Mouse (Mus musculus): ENCODE measurements at regions not wholly inside any gene's neighbourhood (a gene's known extent, or its start where the extent isn't known, plus 50 kb on each side); places are given as distances from the start of the nearest gene placed in this dataset.

DNA sequence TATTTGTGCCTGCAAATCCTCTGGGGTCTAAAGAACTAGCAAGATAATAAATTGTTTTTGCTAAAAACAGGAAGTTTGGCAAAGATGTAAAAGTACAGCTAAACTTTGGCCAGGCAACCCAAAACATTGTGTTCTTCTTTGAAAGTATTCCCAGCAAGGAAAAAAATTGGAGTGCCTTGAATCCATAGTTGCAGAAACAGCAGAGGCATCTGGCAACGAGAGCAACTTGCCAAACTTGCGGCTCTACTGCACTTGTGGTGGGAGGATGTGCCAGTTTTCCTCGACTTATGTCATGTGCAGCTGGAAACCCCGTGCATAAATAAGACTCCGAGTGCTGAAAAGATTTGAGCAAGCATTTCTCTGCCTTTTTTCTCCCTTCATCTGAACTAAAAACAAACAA lies 185.2 kb upstream of the Meis1 start:
- no peak overlapping the region for H3K4me2 ChIP-seq (ENCODE audit: low read depth, low read length)
- 45% methylated on average over 5 of the region's 5 CpGs for WGBS

DNA sequence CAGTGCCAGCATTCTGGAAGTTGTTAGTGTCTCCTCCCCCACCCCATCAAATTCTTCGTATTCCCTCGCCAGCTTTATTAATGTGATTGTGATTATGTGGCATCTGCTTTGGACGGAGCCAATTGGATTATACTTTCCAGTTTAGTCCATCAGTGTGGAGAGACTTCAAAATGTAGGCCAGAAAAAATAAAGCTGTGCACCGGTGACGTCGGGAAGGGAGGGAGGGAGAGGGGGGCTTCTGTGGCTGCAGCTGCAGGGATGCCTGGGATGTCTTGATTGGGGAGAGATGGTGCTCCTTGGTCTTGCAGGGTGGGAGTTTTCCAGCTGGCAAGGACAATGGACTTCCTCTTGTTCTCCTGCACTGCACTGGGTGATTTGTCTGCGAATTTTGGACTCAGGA lies 185.7 kb upstream of the Meis1 start:
- H3K9ac ChIP-seq (ENCODE audit: low read length), result no peak overlapping the region
- ATAC-seq (replicated peaks; ENCODE audit: extremely low read depth, insufficient read depth, low FRiP score), result no peak
- no peak overlapping the region for H3K4me2 ChIP-seq (ENCODE audit: low read depth, low read length)
- peaks cover 5% of the 10 kb centered on the region; the same call in 1 of the 2 replicates for H3K4me1 ChIP-seq (ENCODE audit: control insufficient read depth, insufficient read depth, low read length)
- 42% methylated on average over 7 of the region's 7 CpGs for WGBS
- H3K9me3 ChIP-seq (replicated peaks; ENCODE audit: control insufficient read depth, low read length), result no peaks in the 10 kb centered on the region
- no peaks in the 10 kb centered on the region for H3K27me3 ChIP-seq (ENCODE audit: control insufficient read depth, insufficient read depth, low read length)
- no peak overlapping the region for H3K4me3 ChIP-seq (ENCODE audit: low read length)
- no peaks in the 10 kb centered on the region for H3K36me3 ChIP-seq (ENCODE audit: control insufficient read depth, insufficient read depth)
- no peak overlapping the region for H3K27ac ChIP-seq (ENCODE audit: low read length)

More for the DNA sequence above, 185.2 kb upstream of the Meis1 start:
- peaks cover 5% of the 10 kb centered on the region; the same call in 1 of the 2 replicates for H3K4me1 ChIP-seq (ENCODE audit: control insufficient read depth, insufficient read depth, low read length)
- H3K9me3 ChIP-seq (replicated peaks; ENCODE audit: control insufficient read depth, low read length), result no peaks in the 10 kb centered on the region
- H3K36me3 ChIP-seq (ENCODE audit: control insufficient read depth, insufficient read depth), result no peaks in the 10 kb centered on the region
- no peak for ATAC-seq (replicated peaks; ENCODE audit: extremely low read depth, insufficient read depth, low FRiP score)
- H3K27me3 ChIP-seq (ENCODE audit: control insufficient read depth, insufficient read depth, low read length), result no peaks in the 10 kb centered on the region
- no peak overlapping the region for H3K4me3 ChIP-seq (ENCODE audit: low read length)
- H3K27ac ChIP-seq (ENCODE audit: low read length), result no peak overlapping the region
- no peak overlapping the region for H3K9ac ChIP-seq (ENCODE audit: low read length)

DNA sequence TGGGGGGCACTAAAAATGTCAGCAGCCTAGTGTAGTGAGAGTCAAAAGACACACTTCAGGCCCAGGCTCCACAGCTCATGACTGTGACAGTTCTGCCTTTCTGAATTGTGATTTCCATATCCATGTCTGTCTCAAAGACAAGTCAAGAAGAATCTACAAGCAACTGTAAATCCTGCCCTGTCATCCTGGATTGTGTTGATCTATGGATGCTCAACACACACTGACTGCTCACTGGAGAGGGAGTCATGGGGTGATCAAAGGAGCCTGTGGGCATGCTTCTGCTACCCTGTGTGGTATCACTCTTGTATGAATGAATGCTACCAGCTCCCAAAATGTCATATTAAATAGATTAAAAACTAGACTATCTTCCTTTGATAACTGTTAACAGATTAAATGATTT lies 186.4 kb upstream of the Meis1 start:
- H3K4me2 ChIP-seq (ENCODE audit: low read depth, low read length), result no peak overlapping the region
- H3K4me1 ChIP-seq (ENCODE audit: control insufficient read depth, insufficient read depth, low read length), result peaks cover 5% of the 10 kb centered on the region; the same call in 1 of the 2 replicates
- H3K9me3 ChIP-seq (replicated peaks; ENCODE audit: control insufficient read depth, low read length), result no peaks in the 10 kb centered on the region
- no peaks in the 10 kb centered on the region for H3K36me3 ChIP-seq (ENCODE audit: control insufficient read depth, insufficient read depth)
- H3K27me3 ChIP-seq (ENCODE audit: control insufficient read depth, insufficient read depth, low read length), result no peaks in the 10 kb centered on the region
- H3K4me3 ChIP-seq (ENCODE audit: low read length), result no peak overlapping the region
- H3K27ac ChIP-seq (ENCODE audit: low read length), result no peak overlapping the region
- no peak for ATAC-seq (replicated peaks; ENCODE audit: extremely low read depth, insufficient read depth, low FRiP score)
- no peak overlapping the region for H3K9ac ChIP-seq (ENCODE audit: low read length)

DNA sequence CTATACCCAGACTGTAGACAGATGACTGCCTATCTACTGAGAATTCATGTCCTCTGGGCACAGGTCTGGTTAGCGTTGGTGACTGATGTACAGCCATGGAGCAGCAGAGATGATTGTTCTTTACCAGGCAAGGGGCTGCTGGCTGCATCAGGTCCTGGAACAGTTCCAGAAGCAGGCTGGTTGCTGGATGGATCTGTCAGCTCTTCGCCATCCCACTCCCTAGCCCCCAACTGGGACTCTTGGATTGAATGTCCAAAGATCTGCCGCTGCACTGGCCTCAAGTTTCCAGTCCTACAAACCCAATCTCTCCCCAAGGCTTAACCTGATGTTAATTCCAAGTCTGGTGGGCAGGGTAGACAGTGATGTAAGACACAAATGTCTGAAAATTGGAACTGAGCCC lies 200.7 kb upstream of the Meis1 start:
- ATAC-seq (replicated peaks; ENCODE audit: extremely low read depth, insufficient read depth, low FRiP score), result no peak
- H3K9me3 ChIP-seq (replicated peaks; ENCODE audit: control insufficient read depth, low read length), result no peaks in the 10 kb centered on the region; the same call in 1 of the 2 replicates
- no peaks in the 10 kb centered on the region for H3K4me1 ChIP-seq (ENCODE audit: control insufficient read depth, insufficient read depth, low read length)
- H3K27ac ChIP-seq (ENCODE audit: low read length), result no peak overlapping the region
- no peak overlapping the region for H3K4me3 ChIP-seq (ENCODE audit: low read length)
- no peaks in the 10 kb centered on the region for H3K36me3 ChIP-seq (ENCODE audit: control insufficient read depth, insufficient read depth)
- H3K27me3 ChIP-seq (ENCODE audit: control insufficient read depth, insufficient read depth, low read length), result no peaks in the 10 kb centered on the region
- H3K9ac ChIP-seq (ENCODE audit: low read length), result no peak overlapping the region
- no peak overlapping the region for H3K4me2 ChIP-seq (ENCODE audit: low read depth, low read length)
- 64% methylated on average over 3 of the region's 3 CpGs for WGBS

DNA sequence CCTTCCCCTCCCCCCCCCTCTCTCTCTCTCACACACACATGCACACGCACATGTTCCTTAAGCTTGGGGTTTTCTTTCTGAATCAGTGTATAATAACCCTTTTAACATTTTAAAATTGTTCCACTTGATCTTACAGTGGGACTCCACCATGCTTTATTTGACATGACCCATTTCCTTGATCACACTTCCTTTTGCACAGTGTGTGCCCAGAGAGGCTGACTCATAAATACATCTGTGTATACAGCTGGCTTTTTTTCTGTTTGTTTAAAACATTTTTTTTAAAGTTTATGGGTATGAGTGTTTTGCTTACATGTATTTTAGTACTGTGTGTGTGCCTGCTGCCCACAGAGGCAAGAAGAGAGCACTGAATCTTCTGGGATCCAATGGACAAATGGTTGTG lies 202.7 kb upstream of the Meis1 start:
- Histone ChIP-seq H3K9me3 (replicated peaks; ENCODE audit: control insufficient read depth, low read length) (no peaks in the 10 kb centered on the region; the same call in 1 of the 2 replicates), H3K4me3 (ENCODE audit: low read length) (no peak overlapping the region), H3K27me3 (ENCODE audit: control insufficient read depth, insufficient read depth, low read length) (no peaks in the 10 kb centered on the region), H3K4me1 (ENCODE audit: control insufficient read depth, insufficient read depth, low read length) (no peaks in the 10 kb centered on the region), H3K4me2 (ENCODE audit: low read depth, low read length) (no peak overlapping the region), H3K27ac (ENCODE audit: low read length) (no peak overlapping the region), H3K36me3 (ENCODE audit: control insufficient read depth, insufficient read depth) (no peaks in the 10 kb centered on the region), H3K9ac (ENCODE audit: low read length) (no peak overlapping the region)
- ATAC-seq (replicated peaks; ENCODE audit: extremely low read depth, insufficient read depth, low FRiP score), result no peak
- WGBS, result 71% methylated on average over 1 of the region's 1 CpGs

DNA sequence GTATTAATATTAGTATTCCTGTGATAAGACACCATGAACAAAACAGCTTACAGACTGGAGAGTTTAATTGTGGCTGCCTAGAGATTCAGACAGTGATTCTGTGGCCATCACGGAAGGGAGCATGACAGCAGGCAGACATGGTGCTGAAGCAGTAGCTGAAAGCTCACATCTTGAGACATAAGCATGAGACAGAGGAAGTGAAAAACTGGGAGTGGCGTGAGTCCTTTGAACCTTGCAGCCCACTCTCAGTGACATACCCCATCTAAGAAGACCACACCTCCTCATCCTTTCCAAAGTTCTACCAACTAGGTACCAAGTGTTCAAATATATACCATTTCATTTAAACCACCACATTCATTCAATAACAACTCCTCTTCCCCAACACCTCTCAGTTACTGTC lies 208.0 kb upstream of the Meis1 start:
- no peak for ATAC-seq (replicated peaks; ENCODE audit: extremely low read depth, insufficient read depth, low FRiP score)
- Histone ChIP-seq H3K9ac (ENCODE audit: low read length) (no peak overlapping the region), H3K27me3 (ENCODE audit: control insufficient read depth, insufficient read depth, low read length) (no peaks in the 10 kb centered on the region), H3K4me1 (ENCODE audit: control insufficient read depth, insufficient read depth, low read length) (no peaks in the 10 kb centered on the region), H3K9me3 (replicated peaks; ENCODE audit: control insufficient read depth, low read length) (no peaks in the 10 kb centered on the region), H3K36me3 (ENCODE audit: control insufficient read depth, insufficient read depth) (no peaks in the 10 kb centered on the region), H3K4me2 (ENCODE audit: low read depth, low read length) (no peak overlapping the region), H3K27ac (ENCODE audit: low read length) (no peak overlapping the region), H3K4me3 (ENCODE audit: low read length) (no peak overlapping the region)
- WGBS, result 80% methylated on average over 2 of the region's 2 CpGs

DNA sequence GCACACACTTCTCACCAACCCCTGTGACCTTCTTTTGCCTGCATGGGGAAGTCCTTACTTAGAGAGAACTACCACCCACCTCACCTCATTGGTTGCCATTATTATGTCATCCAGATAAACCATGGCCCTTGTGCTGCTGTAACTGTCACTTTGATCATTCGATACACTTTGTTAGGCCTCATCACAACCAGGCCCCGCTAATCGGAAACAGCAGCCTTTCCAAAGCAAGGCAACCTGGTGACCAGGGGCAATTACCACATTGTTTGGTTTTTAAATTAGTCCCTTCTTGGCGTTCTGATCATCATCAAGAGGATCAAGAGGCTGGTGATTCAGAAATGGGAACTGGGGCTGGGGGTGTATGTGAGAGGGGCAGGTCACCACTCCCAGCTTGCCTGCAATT lies 208.9 kb upstream of the Meis1 start:
- Histone ChIP-seq H3K36me3 (ENCODE audit: control insufficient read depth, insufficient read depth) (no peaks in the 10 kb centered on the region), H3K4me3 (ENCODE audit: low read length) (no peak overlapping the region), H3K4me1 (ENCODE audit: control insufficient read depth, insufficient read depth, low read length) (no peaks in the 10 kb centered on the region), H3K4me2 (ENCODE audit: low read depth, low read length) (no peak overlapping the region), H3K9ac (ENCODE audit: low read length) (no peak overlapping the region), H3K27me3 (ENCODE audit: control insufficient read depth, insufficient read depth, low read length) (no peaks in the 10 kb centered on the region), H3K27ac (ENCODE audit: low read length) (no peak overlapping the region), H3K9me3 (replicated peaks; ENCODE audit: control insufficient read depth, low read length) (peaks cover 1% of the 10 kb centered on the region; the same call in 1 of the 2 replicates)
- WGBS, result 74% methylated on average over 4 of the region's 4 CpGs
- no peak for ATAC-seq (replicated peaks; ENCODE audit: extremely low read depth, insufficient read depth, low FRiP score)

DNA sequence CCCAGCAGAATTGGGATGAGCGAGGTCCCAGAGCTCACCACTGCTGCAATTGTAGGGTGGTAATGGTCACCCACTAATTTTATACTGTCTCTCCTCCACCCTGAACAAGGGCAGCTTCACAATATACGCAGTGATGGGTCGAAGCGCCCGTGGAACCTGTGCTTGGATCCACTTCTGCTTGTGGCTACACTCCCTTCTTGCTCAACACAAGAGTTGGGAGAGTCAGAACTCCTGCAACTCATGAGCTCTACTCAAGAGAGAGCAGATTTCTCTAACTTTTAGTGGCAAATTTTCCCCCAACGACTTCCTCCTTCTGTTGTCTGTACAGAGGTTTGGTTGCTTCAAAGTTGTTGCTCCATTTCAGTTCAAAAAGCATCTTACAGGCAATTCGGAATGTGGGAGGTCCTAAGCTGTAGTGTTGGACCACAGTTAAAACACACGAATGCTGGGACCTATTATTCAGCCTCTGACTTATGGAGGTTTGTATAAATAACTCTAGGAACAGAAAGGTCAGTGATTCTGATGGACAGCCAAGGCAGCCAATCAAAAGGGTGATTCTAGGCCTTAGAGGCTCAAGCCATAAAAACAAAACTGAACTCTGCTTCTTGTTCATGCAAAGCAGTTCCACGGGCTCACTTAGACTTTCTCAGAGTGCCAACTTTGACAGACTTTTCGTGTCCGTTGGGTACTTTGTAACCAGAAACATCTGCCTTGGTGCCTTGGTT lies 227.8 kb upstream of the Meis1 start:
- ATAC-seq (replicated peaks; ENCODE audit: extremely low read depth, insufficient read depth, low FRiP score), result no peak

DNA sequence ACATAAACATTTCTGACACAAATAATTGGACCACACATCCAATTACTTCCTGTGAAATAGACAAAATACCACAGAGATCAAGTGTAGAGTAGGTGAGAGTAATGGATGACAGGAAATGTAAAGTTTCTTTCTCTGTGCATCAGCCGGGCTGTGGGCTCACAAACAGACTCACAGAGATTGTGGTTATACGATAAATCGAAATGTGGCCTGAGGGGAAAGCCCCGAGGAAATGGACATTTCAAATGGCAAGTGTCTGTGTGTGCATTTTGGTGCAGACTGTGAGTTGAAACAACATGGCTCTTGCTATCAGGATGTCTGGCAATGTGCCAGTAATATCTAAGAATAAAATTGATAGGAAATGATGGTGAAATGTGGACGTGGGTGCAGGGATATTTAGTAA lies 234.8 kb upstream of the Meis1 start:
- 59% methylated on average over 5 of the region's 5 CpGs for WGBS
- Histone ChIP-seq H3K4me3 (ENCODE audit: low read length) (no peak overlapping the region), H3K9ac (ENCODE audit: low read length) (no peak overlapping the region), H3K27ac (ENCODE audit: low read length) (no peak overlapping the region), H3K27me3 (ENCODE audit: control insufficient read depth, insufficient read depth, low read length) (no peaks in the 10 kb centered on the region), H3K4me2 (ENCODE audit: low read depth, low read length) (no peak overlapping the region), H3K4me1 (ENCODE audit: control insufficient read depth, insufficient read depth, low read length) (no peaks in the 10 kb centered on the region), H3K36me3 (ENCODE audit: control insufficient read depth, insufficient read depth) (no peaks in the 10 kb centered on the region), H3K9me3 (replicated peaks; ENCODE audit: control insufficient read depth, low read length) (no peaks in the 10 kb centered on the region)
- no peak for ATAC-seq (replicated peaks; ENCODE audit: extremely low read depth, insufficient read depth, low FRiP score)

More for the DNA sequence above, 227.8 kb upstream of the Meis1 start:
- no peak overlapping the region for H3K27ac ChIP-seq (ENCODE audit: low read length)
- H3K9ac ChIP-seq (ENCODE audit: low read length), result no peak overlapping the region
- no peaks in the 10 kb centered on the region for H3K27me3 ChIP-seq (ENCODE audit: control insufficient read depth, insufficient read depth, low read length)
- H3K4me3 ChIP-seq (ENCODE audit: low read length), result no peak overlapping the region
- no peaks in the 10 kb centered on the region for H3K9me3 ChIP-seq (replicated peaks; ENCODE audit: control insufficient read depth, low read length)
- H3K4me2 ChIP-seq (ENCODE audit: low read depth, low read length), result no peak overlapping the region
- WGBS, result 82% methylated on average over 11 of the region's 11 CpGs
- no peaks in the 10 kb centered on the region for H3K36me3 ChIP-seq (ENCODE audit: control insufficient read depth, insufficient read depth)
- H3K4me1 ChIP-seq (ENCODE audit: control insufficient read depth, insufficient read depth, low read length), result no peaks in the 10 kb centered on the region
